Mouse (Mus musculus) limb, embryonic 12.5 days (tissue): ENCODE measurements around the gene Cdh23. TPM values are rescaled to one million over a fixed set of nuclear protein-coding genes. Genes with fewer than 3 reads are reported as not detected.
A peak's percentile ranks its signal among the peaks of the same experiment; 100 is the strongest.

ENCODE experiments used
- ATAC-seq: fragments of 200-750 bp; cut with Nextera tagmentation; 2 replicates; pipeline ENCODE4 v1.8.0; 2017; ENCODE audit warnings: low read depth, moderate TSS enrichment; ENCODE audit not compliant: insufficient number of reproducible peaks, insufficient read depth, low FRiP score, low TSS enrichment
- H3K27ac ChIP-seq: fragments of 300-500 bp; sonication (generic); 2 replicates; pipeline ENCODE4 v1.5.1; 2016; ENCODE audit warnings: mild to moderate bottlenecking, moderate library complexity
- H3K27me3 ChIP-seq: fragments of 300-500 bp; sonication (generic); 2 replicates; pipeline ENCODE4 v1.6.1; 2016; ENCODE audit warnings: mild to moderate bottlenecking, moderate library complexity
- H3K36me3 ChIP-seq: fragments of 300-500 bp; sonication (generic); 2 replicates; pipeline ENCODE4 v1.6.1; 2016; ENCODE audit warnings: mild to moderate bottlenecking, moderate library complexity
- H3K4me1 ChIP-seq: fragments of 300-500 bp; sonication (generic); replicated peaks from 2 replicates; pipeline ENCODE4 v1.6.1; 2016
- H3K4me2 ChIP-seq: fragments of 300-500 bp; sonication (generic); 2 replicates; pipeline ENCODE4 v1.6.1; 2016; ENCODE audit warnings: mild to moderate bottlenecking, moderate library complexity
- H3K4me3 ChIP-seq: fragments of 300-500 bp; sonication (generic); replicated peaks from 2 replicates; pipeline ENCODE4 v1.5.1; 2016; ENCODE audit warnings: mild to moderate bottlenecking
- H3K9ac ChIP-seq: fragments of 300-500 bp; sonication (generic); replicated peaks from 2 replicates; pipeline ENCODE4 v1.6.1; 2016; ENCODE audit warnings: mild to moderate bottlenecking, moderate library complexity
- H3K9me3 ChIP-seq: fragments of 300-500 bp; sonication (generic); 2 replicates; pipeline ENCODE4 v1.6.1; 2016; ENCODE audit warnings: mild to moderate bottlenecking, moderate library complexity
- WGBS: fragments of 180-500 bp; shearing (Covaris S2); methylation state at CpG from one replicate; pipeline ENCODE4 v1.1.7; 2016; 5-methylcytosine and 5-hydroxymethylcytosine counted together
- polyA plus RNA-seq: library from polyadenylated mRNA; unstranded; fragments of >200 nt; fragmentation: Nextera tagmentation; extraction: Ambion mirVana; gene quantifications from 2 replicates; pipeline ENCODE4 v1.2.1, GENCODE M21; 2016

Cdh23 gene
- polyA plus RNA-seq, 1 experiment from 2014 or later = 0.34 TPM

DNA sequence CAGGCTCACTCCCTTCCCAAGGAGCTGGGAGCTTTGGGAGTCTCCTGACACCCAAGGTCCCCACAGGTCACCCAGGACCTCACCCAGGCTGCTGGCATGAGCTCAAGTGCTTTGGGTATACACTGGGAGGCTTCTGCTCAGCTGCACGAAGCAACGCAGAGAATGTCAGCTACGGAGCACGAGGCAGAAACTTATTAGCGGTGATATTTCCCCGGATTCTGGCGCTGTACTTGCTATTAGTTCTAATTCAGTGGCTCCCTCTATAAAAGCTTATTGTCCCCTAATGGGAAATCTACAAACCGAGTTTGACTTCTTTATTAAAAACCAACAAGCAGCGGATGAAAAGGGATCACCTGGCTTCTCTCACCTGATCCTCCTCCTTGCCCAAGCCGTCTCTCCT lies 266.3 kb downstream of the Cdh23 start:
- ATAC-seq = no peak
- no peak overlapping the region for H3K9ac ChIP-seq
- peaks cover 13% of the 10 kb centered on the region for H3K9me3 ChIP-seq
- no peak overlapping the region for H3K27ac ChIP-seq
- H3K36me3 ChIP-seq = no peaks in the 10 kb centered on the region
- peaks cover 9% of the 10 kb centered on the region; the same call in 1 of the 2 replicates for H3K27me3 ChIP-seq
- H3K4me1 ChIP-seq = no peaks in the 10 kb centered on the region
- WGBS = 80% methylated on average over 10 of the region's 10 CpGs
- no peak overlapping the region for H3K4me3 ChIP-seq
- H3K4me2 ChIP-seq = no peak overlapping the region

DNA sequence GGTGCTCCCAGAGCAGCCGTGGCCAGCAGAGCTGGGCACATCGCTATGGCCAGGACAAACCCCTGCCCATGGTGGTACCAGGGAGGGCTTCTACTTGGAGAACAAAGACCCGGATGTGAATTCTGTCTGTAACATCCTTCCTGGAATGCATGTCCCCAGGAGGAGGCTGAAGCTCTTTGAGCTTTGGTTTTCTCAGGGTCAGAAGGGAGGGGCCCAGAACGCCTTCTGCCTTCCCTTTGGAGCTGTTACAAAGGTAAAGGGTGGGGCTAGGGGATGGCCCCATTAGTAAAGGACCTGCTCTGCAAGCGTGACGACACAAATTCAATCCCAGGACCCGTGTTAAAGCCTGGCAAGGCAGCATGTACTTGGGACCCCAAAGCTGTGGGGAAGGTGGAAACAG lies 273.5 kb downstream of the Cdh23 start:
- Histone ChIP-seq H3K9ac (no peak overlapping the region), H3K36me3 (no peaks in the 10 kb centered on the region), H3K4me2 (no peak overlapping the region), H3K27me3 (no peaks in the 10 kb centered on the region; the same call in none of the 2 replicates), H3K4me3 (no peak overlapping the region), H3K4me1 (no peaks in the 10 kb centered on the region), H3K9me3 (peaks cover 13% of the 10 kb centered on the region), H3K27ac (no peak overlapping the region)
- 73% methylated on average over 7 of the region's 7 CpGs for WGBS
- ATAC-seq = no peak

DNA sequence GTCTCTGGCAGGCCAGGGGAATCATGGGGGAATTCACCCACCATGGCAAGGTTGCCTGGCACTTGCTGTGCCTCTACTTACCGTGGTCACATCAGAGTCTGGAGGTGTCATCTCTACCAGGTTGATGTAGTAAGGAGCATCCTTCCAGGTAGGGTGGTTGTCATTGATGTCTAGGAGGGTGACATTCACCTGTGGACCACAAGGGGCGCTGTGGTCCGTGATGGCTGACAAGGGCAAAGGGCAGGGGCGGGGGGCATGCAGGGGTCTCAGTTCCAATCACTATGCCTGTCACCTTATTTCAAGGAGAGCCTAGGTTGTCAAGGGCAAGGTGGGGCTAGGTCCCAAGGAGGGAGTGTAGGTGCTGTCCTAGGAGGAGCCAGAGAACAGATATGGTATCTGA lies 276.7 kb downstream of the Cdh23 start:
- WGBS = 15% methylated on average over 4 of the region's 4 CpGs
- Histone ChIP-seq H3K4me3 (no peak overlapping the region), H3K27me3 (peaks cover 6% of the 10 kb centered on the region), H3K4me1 (no peaks in the 10 kb centered on the region), H3K9ac (no peak overlapping the region), H3K4me2 (no peak overlapping the region), H3K9me3 (no peaks in the 10 kb centered on the region), H3K36me3 (no peaks in the 10 kb centered on the region), H3K27ac (no peak overlapping the region)
- ATAC-seq = no peak

DNA sequence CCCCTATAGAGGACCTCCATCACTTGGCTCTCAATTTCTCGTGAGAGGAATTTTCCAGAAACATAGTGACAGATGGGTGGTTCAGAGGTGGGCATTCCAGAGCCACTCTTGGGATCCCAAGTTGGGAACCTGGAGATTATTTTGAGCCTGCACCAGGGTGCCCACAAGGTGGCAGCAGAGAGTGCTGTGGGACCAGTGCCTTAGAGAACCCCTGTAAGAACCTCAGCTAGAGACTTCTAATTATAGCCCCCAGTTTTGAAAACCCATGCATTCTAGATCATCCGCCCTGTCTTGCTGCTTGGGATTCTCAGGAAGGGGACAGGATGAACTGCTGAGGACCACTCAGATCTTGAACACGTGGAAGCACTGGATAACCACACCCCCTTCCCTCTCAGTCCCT lies 278.2 kb downstream of the Cdh23 start:
- 18% methylated on average over 3 of the region's 3 CpGs for WGBS
- no peak for ATAC-seq
- no peak overlapping the region for H3K4me3 ChIP-seq
- no peaks in the 10 kb centered on the region for H3K9me3 ChIP-seq
- no peak overlapping the region for H3K27ac ChIP-seq
- H3K27me3 ChIP-seq = peaks cover 6% of the 10 kb centered on the region
- no peaks in the 10 kb centered on the region for H3K4me1 ChIP-seq
- H3K36me3 ChIP-seq = no peaks in the 10 kb centered on the region
- H3K4me2 ChIP-seq = no peak overlapping the region
- H3K9ac ChIP-seq = no peak overlapping the region

DNA sequence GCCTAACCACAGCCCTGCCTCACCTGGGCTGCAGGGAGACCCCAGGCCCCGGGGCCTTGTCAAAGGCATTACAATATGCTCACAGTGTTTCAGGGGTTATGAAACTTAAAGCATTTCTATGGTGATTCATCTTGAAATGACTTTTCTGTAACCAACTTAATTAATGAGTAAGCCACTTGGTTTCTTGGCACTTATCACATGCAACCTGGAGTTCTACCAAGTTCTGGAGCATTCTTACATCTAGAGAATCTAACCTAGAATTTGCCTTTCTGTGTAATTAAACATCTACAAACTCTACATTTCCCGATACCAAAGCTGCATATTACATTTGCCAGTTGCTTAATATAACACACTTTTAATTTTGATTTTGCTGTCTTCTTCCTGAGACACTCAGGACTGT lies 279.2 kb downstream of the Cdh23 start:
- no peak overlapping the region for H3K4me3 ChIP-seq
- 81% methylated on average over 2 of the region's 2 CpGs for WGBS
- H3K9ac ChIP-seq = no peak overlapping the region
- no peak overlapping the region for H3K4me2 ChIP-seq
- peaks cover 6% of the 10 kb centered on the region; the same call in 1 of the 2 replicates for H3K27me3 ChIP-seq
- ATAC-seq = no peak
- no peaks in the 10 kb centered on the region for H3K9me3 ChIP-seq
- no peaks in the 10 kb centered on the region for H3K4me1 ChIP-seq
- no peak overlapping the region for H3K27ac ChIP-seq
- H3K36me3 ChIP-seq = no peaks in the 10 kb centered on the region

DNA sequence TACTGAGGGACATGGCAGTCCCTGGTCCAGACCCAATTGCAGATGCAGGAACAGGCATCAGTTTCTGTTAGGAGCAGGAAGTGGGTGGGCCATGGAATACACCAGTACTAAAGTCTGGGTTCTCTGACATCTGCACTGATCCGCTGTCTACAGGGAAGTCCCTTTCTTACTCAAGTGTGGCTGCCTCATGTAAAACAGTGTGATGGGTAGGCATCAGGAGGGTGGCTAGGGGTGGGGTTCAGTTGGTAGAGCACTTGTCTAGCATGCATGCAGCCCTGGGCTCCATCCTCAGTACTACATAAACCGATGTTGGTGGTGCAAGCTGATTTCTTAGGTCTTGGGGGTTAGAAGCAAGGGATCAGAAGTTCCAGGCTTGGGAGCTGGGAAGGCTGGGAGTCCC lies 282.5 kb downstream of the Cdh23 start:
- no peak overlapping the region for H3K9ac ChIP-seq
- no peak for ATAC-seq
- no peaks in the 10 kb centered on the region for H3K9me3 ChIP-seq
- H3K36me3 ChIP-seq = no peaks in the 10 kb centered on the region
- H3K4me3 ChIP-seq = no peak overlapping the region
- no peak overlapping the region for H3K27ac ChIP-seq
- WGBS = 75% methylated on average over 2 of the region's 2 CpGs
- H3K27me3 ChIP-seq = peaks cover 17% of the 10 kb centered on the region; the same call in 1 of the 2 replicates
- no peak overlapping the region for H3K4me2 ChIP-seq
- no peaks in the 10 kb centered on the region for H3K4me1 ChIP-seq

DNA sequence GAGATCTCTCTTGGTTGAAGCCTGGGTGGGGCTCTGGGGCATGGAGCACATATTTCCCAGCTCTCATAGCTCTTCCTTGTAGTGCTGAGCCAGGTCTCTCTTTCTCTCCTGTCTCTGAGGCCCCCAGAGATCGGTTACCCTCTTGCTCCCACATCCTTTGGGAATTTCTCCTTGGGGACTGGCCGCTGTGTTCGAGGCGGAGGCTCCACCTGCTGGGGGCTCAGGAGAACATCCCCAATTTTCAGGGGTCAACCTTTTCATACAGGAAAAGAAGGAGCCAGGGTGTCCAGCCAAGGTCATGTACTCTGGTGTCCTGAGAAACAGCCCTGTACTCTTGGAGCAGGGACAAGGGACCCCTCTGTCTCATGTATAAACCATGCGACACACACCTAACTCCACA lies 284.5 kb downstream of the Cdh23 start:
- no peaks in the 10 kb centered on the region for H3K9me3 ChIP-seq
- no peak overlapping the region for H3K4me3 ChIP-seq
- H3K27ac ChIP-seq = no peak overlapping the region
- no peaks in the 10 kb centered on the region for H3K36me3 ChIP-seq
- H3K4me2 ChIP-seq = no peak overlapping the region
- no peaks in the 10 kb centered on the region for H3K4me1 ChIP-seq
- H3K27me3 ChIP-seq = peaks cover 17% of the 10 kb centered on the region; the same call in 1 of the 2 replicates
- 28% methylated on average over 5 of the region's 5 CpGs for WGBS
- no peak for ATAC-seq
- no peak overlapping the region for H3K9ac ChIP-seq

DNA sequence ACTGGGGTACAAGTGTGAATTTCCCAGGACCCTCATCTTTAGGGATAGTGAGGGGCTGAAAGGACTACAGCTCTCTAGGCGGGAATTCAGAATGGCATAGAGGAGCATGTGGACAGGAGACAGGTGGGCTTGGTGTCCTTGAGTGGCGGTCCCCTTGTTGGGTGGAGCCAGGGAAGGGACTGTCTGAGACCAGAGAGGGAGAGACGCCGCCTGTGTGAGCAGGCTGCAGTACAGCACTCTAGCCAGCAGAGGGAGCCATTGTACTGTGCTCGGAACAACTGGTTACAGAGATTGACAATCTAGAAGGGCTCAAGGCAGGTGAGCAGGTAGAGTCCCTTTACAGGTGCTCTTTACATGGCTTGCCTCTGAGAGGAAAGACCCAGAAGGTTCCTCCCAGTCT lies 288.5 kb downstream of the Cdh23 start:
- WGBS = 3% methylated on average over 5 of the region's 5 CpGs
- H3K9ac ChIP-seq = no peak overlapping the region
- no peak for ATAC-seq

DNA sequence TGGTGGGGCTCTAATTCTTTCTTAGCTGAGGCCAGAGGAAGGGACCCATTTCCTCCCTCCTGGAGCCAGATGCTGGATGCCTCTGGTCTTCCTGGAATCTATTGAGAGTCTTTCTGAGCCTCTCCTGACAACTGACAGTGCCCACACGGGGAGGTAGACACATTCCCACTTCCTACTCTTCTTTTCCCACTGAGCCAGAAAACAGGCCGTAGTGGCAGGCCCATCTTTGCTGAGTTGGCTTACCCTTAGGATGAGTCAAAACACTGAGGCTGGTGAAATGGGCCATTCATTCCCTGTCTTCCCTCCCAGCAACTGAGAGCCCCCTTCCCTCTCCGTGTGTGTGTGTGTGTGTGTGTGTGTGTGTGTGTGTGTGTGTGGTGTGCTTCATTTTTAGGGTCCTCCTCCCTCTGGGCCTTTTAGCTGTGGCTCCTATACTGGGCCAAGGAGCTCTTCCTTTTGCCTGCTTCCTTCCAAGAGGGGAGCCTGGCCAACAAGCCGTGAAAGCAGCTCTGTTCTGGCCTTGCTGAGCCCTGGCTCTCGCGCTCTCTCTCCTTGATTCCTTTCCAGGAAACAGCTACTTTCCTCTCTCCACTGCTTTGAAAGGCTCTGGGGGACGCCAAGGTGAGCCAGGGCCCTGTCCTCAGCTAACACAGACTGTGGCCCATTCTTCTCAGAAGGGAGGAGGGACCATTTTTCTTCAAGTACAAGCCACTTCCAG lies 290.7 kb downstream of the Cdh23 start:
- no peak overlapping the region for H3K4me3 ChIP-seq
- no peak overlapping the region for H3K4me2 ChIP-seq
- H3K9me3 ChIP-seq = no peaks in the 10 kb centered on the region
- no peaks in the 10 kb centered on the region for H3K36me3 ChIP-seq
- H3K27me3 ChIP-seq = peaks cover 7% of the 10 kb centered on the region; the same call in 1 of the 2 replicates
- H3K4me1 ChIP-seq = peaks cover 6% of the 10 kb centered on the region
- 59% methylated on average over 7 of the region's 7 CpGs for WGBS
- ATAC-seq = no peak
- no peak overlapping the region for H3K9ac ChIP-seq
- no peak overlapping the region for H3K27ac ChIP-seq

More for the DNA sequence above, 288.5 kb downstream of the Cdh23 start:
- 0 out of 2 replicates have a peak, but pooled peaks cover 2% of the 10 kb centered on the region for H3K4me1 ChIP-seq
- H3K36me3 ChIP-seq = no peaks in the 10 kb centered on the region
- H3K27ac ChIP-seq = no peak overlapping the region
- H3K27me3 ChIP-seq = peaks cover 12% of the 10 kb centered on the region; the same call in 1 of the 2 replicates
- H3K4me2 ChIP-seq = no peak overlapping the region
- no peaks in the 10 kb centered on the region for H3K9me3 ChIP-seq
- H3K4me3 ChIP-seq = no peak overlapping the region

DNA sequence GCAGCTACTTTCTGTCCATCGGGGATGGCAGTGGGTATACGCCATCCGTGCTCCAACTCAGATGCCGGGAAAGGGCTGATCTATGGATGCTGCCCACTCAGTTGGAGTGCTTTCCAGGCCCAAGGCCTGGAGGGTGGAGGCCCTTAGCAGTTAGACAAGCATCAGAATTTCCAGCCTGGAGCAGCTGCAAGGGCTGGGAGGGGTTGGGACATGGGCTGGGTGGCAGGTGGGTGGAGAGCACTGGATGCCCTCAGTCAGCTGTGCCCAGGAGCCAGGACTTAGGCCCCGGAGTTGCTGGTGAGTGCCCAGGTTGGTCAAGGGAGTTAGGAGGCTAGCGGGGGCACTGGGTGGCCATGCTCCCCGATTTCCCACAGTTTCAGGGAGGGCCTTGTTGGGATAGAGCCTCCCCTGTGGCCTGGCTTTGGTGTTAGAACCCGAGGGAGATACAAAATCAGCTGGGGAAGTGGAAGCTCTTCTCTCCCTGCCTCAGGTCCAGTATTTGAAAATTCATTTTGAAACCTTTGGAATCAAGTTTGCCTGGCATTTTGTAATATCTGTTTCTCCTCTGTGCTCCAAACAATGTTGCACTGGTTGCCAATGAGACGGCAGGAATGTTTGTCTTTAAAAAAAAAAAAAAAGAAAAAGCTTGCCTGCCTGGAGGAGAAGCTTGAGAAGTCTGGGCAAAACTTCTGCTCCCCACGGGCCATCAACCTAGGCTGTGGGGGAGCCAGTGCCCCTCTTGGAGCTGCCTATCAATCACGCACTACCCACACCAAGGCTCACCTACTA lies 295.6 kb downstream of the Cdh23 start:
- Histone ChIP-seq H3K36me3 (no peaks in the 10 kb centered on the region), H3K9me3 (no peaks in the 10 kb centered on the region), H3K4me1 (peaks cover 19% of the 10 kb centered on the region), H3K9ac (no peak overlapping the region), H3K27me3 (no peaks in the 10 kb centered on the region), H3K4me2 (no peak overlapping the region), H3K4me3 (no peak overlapping the region), H3K27ac (no peak overlapping the region)
- 80% methylated on average over 11 of the region's 11 CpGs for WGBS
- no peak for ATAC-seq

DNA sequence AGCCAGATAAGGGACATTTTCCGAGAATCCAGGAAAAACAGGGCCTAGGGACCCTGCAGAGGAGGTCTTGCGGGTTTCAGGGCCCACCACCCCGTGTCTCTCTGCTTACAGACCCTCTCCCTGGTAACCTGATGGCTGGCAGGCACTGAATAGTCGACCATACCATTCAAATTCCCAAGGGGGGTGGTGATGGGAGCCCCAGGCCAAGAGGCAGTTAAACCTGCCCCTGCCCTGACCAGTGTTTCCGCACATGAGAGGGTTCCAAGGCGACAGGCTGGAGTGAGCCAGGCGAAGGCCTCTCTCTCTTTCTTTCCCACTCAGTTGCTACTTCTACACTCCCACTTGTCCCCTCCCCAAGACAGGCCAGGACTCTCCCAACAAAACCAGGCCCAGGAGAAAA lies 296.8 kb downstream of the Cdh23 start, which contains the start of gene Gm17455:
Gene Gm17455, plus strand, starts transcription at position 278 of the 400 bp plus-strand sequence.
- WGBS = 51% methylated on average over 7 of the region's 7 CpGs
- Histone ChIP-seq H3K4me3 (no peak within 1 kb of the TSS), H3K27ac (peak within 1 kb of the TSS; percentile 37; the same call in 1 of the 2 replicates), H3K36me3 (no peaks in the 10 kb centered on the region), H3K9me3 (no peaks in the 10 kb centered on the region), H3K9ac (no peak within 1 kb of the TSS), H3K4me1 (peaks cover 19% of the 10 kb centered on the region), H3K27me3 (no peaks in the 10 kb centered on the region; the same call in 1 of the 2 replicates), H3K4me2 (no peak within 1 kb of the TSS)
- ATAC-seq = no peak
